Mouse (Mus musculus) ES-E14 (cell line): ENCODE data around the gene Mis18bp1. TPM values are rescaled to one million over a fixed set of nuclear protein-coding genes. Genes with fewer than 3 reads are reported as not detected.

Source experiments
- DNase-seq: peaks from one replicate; pipeline ENCODE4 v3.0.0-alpha.2; 2013; ENCODE audit warnings: low read depth, low spot score
- H3K27ac ChIP-seq: 2 replicates; pipeline ENCODE4 v1.5.1; 2012; ENCODE audit warnings: low read depth, mild to moderate bottlenecking, low read length, moderate library complexity, mixed read lengths; ENCODE audit not compliant: poor library complexity, insufficient read depth, severe bottlenecking
- H3K36me3 ChIP-seq: 2 replicates; pipeline ENCODE4 v1.6.1; 2012; ENCODE audit warnings: mild to moderate bottlenecking, low read length, moderate library complexity, mixed read lengths; ENCODE audit not compliant: control insufficient read depth, poor library complexity, insufficient read depth, severe bottlenecking
- H3K4me1 ChIP-seq, 2 experiments: fragments of 150-350 bp in 1 of 2; sonication (generic) in 1 of 2; 2 replicates each; pipeline ENCODE4 v1.6.1; 2012; ENCODE audit warnings: low read length in 2 of 2, mild to moderate bottlenecking in 1 of 2, mixed read lengths in 1 of 2; ENCODE audit not compliant: control insufficient read depth in 2 of 2, insufficient read depth in 2 of 2, poor library complexity in 1 of 2
- H3K4me3 ChIP-seq, 2 experiments: fragments of 150-350 bp in 1 of 2; sonication (generic) in 1 of 2; 2 replicates each; pipeline ENCODE4 v1.5.1; 2012; ENCODE audit warnings: low read length in 2 of 2, low read depth in 1 of 2, mild to moderate bottlenecking in 1 of 2, mixed read lengths in 1 of 2; ENCODE audit not compliant: insufficient read depth in 1 of 2, poor library complexity in 1 of 2, severe bottlenecking in 1 of 2
- H3K9ac ChIP-seq: 2 replicates; pipeline ENCODE4 v1.6.1; 2012; ENCODE audit warnings: low read depth, mild to moderate bottlenecking, low read length, mixed read lengths; ENCODE audit not compliant: poor library complexity, insufficient read depth, severe bottlenecking
- H3K9me3 ChIP-seq: fragments of 150-350 bp; sonication (generic); 2 replicates; pipeline ENCODE4 v1.6.1; 2012; ENCODE audit warnings: low read depth, mild to moderate bottlenecking, low read length; ENCODE audit not compliant: control insufficient read depth, insufficient read depth
- CHD2 ChIP-seq: IDR thresholded peaks from 2 replicates; pipeline ENCODE4 v1.6.1; 2014; ENCODE audit warnings: mild to moderate bottlenecking, low read depth, low read length, inconsistent platforms
- HCFC1 ChIP-seq: IDR thresholded peaks from 2 replicates; pipeline ENCODE4 v1.6.1; 2012; ENCODE audit warnings: low read length, inconsistent platforms, borderline replicate concordance; ENCODE audit not compliant: insufficient read depth
- MAFK ChIP-seq: IDR thresholded peaks from 2 replicates; pipeline ENCODE4 v1.6.1; 2014; ENCODE audit warnings: mild to moderate bottlenecking, low read depth, low read length, inconsistent platforms; ENCODE audit not compliant: insufficient read depth
- ZC3H11A ChIP-seq: IDR thresholded peaks from 2 replicates; pipeline ENCODE4 v1.6.1; 2012; ENCODE audit warnings: low read depth, mild to moderate bottlenecking, inconsistent platforms, low read length, borderline replicate concordance
- ZNF384 ChIP-seq: IDR thresholded peaks from 2 replicates; pipeline ENCODE4 v1.6.1; 2012; ENCODE audit warnings: low read depth, low read length, inconsistent platforms
- in situ Hi-C, 2 experiments: fragments of 600-800 bp; cut with MboI; formaldehyde crosslinking; loops; one replicate each; pipeline ENCODE4 v1.15.1; 2025; ENCODE audit warnings: low sequenced_read_pairs in 2 of 2, inconsistent platforms in 1 of 2; ENCODE audit not compliant: unreplicated experiment in 2 of 2
- total RNA-seq: library from RNA; depleted of rRNA; stranded (reverse); fragments of 300-350 nt; gene quantifications from 2 replicates; pipeline ENCODE4 v1.2.3, GENCODE M21; 2012; rRNA removed

Mis18bp1 gene
- total RNA-seq, 1 experiment, result 52.2 TPM

DNA sequence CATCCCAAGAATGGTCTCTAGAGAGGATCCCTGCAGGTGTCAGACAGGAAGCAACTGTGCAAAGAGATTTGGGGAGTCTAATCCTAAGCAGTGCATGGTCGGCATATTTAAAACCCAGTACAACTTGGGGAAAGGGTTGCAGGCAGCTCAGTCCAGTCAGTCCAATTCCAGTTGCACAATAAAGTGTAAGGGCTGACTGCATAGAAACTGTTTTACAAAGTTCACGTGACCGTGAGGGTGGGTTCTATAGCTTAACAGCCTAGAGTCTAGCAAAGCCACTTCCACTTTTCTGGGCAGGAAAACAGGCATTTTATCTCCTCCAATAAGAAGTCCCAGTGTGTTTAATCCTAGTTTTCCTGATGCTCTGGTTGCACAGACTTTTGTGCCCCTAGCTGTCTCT is 60.9 kb downstream of the Mis18bp1 start:
- in situ Hi-C loops, result no loop called here
- H3K27ac ChIP-seq, result peak overlapping the region; percentile 71; the same call in 1 of the 2 replicates
- H3K9ac ChIP-seq, result peak overlapping the region; percentile 33; the same call in 1 of the 2 replicates
- peaks cover 6% of the 10 kb centered on the region for H3K36me3 ChIP-seq
- H3K4me1 ChIP-seq, result peaks cover 14 to 20% of the 10 kb centered on the region in 2 experiments
- no peaks in the 10 kb centered on the region for H3K9me3 ChIP-seq
- no peak for DNase-seq
- H3K4me3 ChIP-seq, result no peak overlapping the region
- TF ChIP-seq CHD2 (no peak), HCFC1 (no peak), ZC3H11A (no peak), ZNF384 (no peak), MAFK (no peak)

DNA sequence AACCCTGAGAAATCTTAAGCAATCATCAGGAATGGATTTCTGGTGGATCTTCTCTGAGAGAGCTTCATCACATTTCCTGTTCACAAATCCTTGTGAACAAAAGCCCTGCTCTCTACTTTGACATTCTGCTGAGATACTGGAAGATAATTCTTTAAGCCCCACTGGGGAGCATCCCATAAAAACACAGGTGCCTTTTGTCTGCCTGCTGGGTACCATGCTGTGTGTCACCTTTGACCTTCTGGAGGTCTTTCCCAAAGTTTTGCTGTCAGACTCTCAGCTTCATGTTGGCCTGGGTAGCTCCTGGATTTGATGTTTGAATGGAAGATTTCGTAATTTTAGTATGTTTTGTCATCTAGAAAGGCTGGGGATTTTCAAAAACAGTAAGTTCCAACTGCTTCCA is 63.7 kb downstream of the Mis18bp1 start:
- H3K36me3 ChIP-seq, result peaks cover 11% of the 10 kb centered on the region
- no peak for DNase-seq

More for the DNA sequence above, 63.7 kb downstream of the Mis18bp1 start:
- Histone ChIP-seq H3K9me3 (no peaks in the 10 kb centered on the region), H3K9ac (no peak overlapping the region), H3K4me1 (peaks cover 11 to 18% of the 10 kb centered on the region in 2 experiments), H3K4me3 (no peak overlapping the region), H3K27ac (no peak overlapping the region; the same call in 1 of the 2 replicates)
- in situ Hi-C loops, result no loop called here
- TF ChIP-seq HCFC1, result no peak
- no peak for TF ChIP-seq ZNF384
- no peak for TF ChIP-seq CHD2
- TF ChIP-seq ZC3H11A, result no peak
- no peak for TF ChIP-seq MAFK

Other genes starting within 250 kb of the Mis18bp1 start
- 9.4 and 10.9 TPM in 2 replicates for gene Klhl28, start 207.1 kb downstream of the Mis18bp1 start, total RNA-seq
- gene Togaram1, start 206.8 kb downstream of the Mis18bp1 start, total RNA-seq, result 28.7 and 31.8 TPM in 2 replicates
- gene Prpf39, start 136.3 kb downstream of the Mis18bp1 start, total RNA-seq, result 22.9 and 26.1 TPM in 2 replicates
- gene Fkbp3, start 98.6 kb downstream of the Mis18bp1 start, total RNA-seq, result 214 and 281 TPM in 2 replicates
- 45.6 and 51.2 TPM in 2 replicates for gene Fancm, start 97.0 kb downstream of the Mis18bp1 start, total RNA-seq
- gene Wdr20rt, start 52.9 kb upstream of the Mis18bp1 start, total RNA-seq, result 2.4 and 2.5 TPM in 2 replicates